Mouse (Mus musculus) lung, adult 18-20 months (tissue): Measurements from ENCODE around the gene Gbp9.
"Not testable (repeated sequence)": the region's sequence is repeated elsewhere in the genome, so short reads cannot be mapped to it uniquely, and the experiment has no call there.

Experiments used
- DNase-seq, 2 experiments: peaks; one replicate each; pipeline ENCODE4 v3.0.0; 2022; ENCODE audit warnings: mixed read lengths in 2 of 2

Gene Gbp9

GRCm38 (mm10) chr5:105139409-105140088 lies at the start of gene Gbp9, which contains the start of the genes Gbp8 and Gbp4:
Gene Gbp9, minus strand, starts transcription at chr5:105139539.
Gene Gbp8, minus strand, starts transcription at chr5:105139540.
Gene Gbp4, minus strand, starts transcription at chr5:105139586.
- DNase-seq = peak; percentile 36 to 43

GRCm38 (mm10) chr5:105181446-105181845 lies 42.1 kb upstream of the Gbp9 start:
- no peak for DNase-seq

GRCm38 (mm10) chr5:105156582-105156981 lies 17.2 kb upstream of the Gbp9 start:
- no peak for DNase-seq

- DNase-seq = no peak
Observed at GRCm38 (mm10) chr5:105154049-105154448, 14.7 kb upstream of the Gbp9 start.

- not testable (repeated sequence) for DNase-seq
Observed at GRCm38 (mm10) chr5:105148062-105148461, 8.7 kb upstream of the Gbp9 start.

GRCm38 (mm10) chr5:105146447-105146846 lies 7.1 kb upstream of the Gbp9 start:
- DNase-seq = peak; percentile 22 to 31

- peak in 1 of 2 experiments; percentile 27 for DNase-seq
Observed at GRCm38 (mm10) chr5:105145731-105146130, 6.4 kb upstream of the Gbp9 start.

GRCm38 (mm10) chr5:105140089-105140810 lies 911 bp upstream of the Gbp9 start:
- DNase-seq = not testable (repeated sequence)

- DNase-seq = no peak
Observed at GRCm38 (mm10) chr5:105138906-105139305, 433 bp downstream of the Gbp9 start.

- DNase-seq = peak; percentile 16 to 35
Observed at GRCm38 (mm10) chr5:105136706-105137304, 2.5 kb downstream of the Gbp9 start.

GRCm38 (mm10) chr5:105121731-105122130 lies 17.6 kb downstream of the Gbp9 start:
- not testable (repeated sequence) for DNase-seq

- no peak for DNase-seq
Observed at GRCm38 (mm10) chr5:105115740-105116139, 23.6 kb downstream of the Gbp9 start.

- no peak for DNase-seq
Observed at GRCm38 (mm10) chr5:105114696-105115095, 24.6 kb downstream of the Gbp9 start.

- DNase-seq = no peak
Observed at GRCm38 (mm10) chr5:105113656-105114055, 25.7 kb downstream of the Gbp9 start.

- DNase-seq = peak; percentile 69 to 70
Observed at GRCm38 (mm10) chr5:105110271-105110852, 29.0 kb downstream of the Gbp9 start.

- not testable (repeated sequence) for DNase-seq
Observed at GRCm38 (mm10) chr5:105109775-105110174, 29.6 kb downstream of the Gbp9 start.

GRCm38 (mm10) chr5:105105689-105106088 lies 33.6 kb downstream of the Gbp9 start:
- not testable (repeated sequence) for DNase-seq

- DNase-seq = no peak
Observed at GRCm38 (mm10) chr5:105081900-105082299, 57.4 kb downstream of the Gbp9 start.

- DNase-seq = not testable (repeated sequence)
Observed at GRCm38 (mm10) chr5:105068356-105068755, 71.0 kb downstream of the Gbp9 start.

- DNase-seq = not testable (repeated sequence)
Observed at GRCm38 (mm10) chr5:105064443-105064842, 74.9 kb downstream of the Gbp9 start.

- DNase-seq = no peak
Observed at GRCm38 (mm10) chr5:105063321-105063720, 76.0 kb downstream of the Gbp9 start.

GRCm38 (mm10) chr5:105062403-105062802 lies 76.9 kb downstream of the Gbp9 start:
- DNase-seq = not testable (repeated sequence)

- DNase-seq = no peak
Observed at GRCm38 (mm10) chr5:105060224-105060623, 79.1 kb downstream of the Gbp9 start.
